Mouse (Mus musculus) megakaryocyte, embryonic 14.5 days (primary cell): ENCODE measurements around the gene Gm28042. TPM values are rescaled to one million over a fixed set of nuclear protein-coding genes. Genes with fewer than 3 reads are reported as not detected.

Experiments used
- H3K27me3 ChIP-seq: replicated peaks from 2 replicates; pipeline ENCODE3; 2012; ENCODE audit warnings: inconsistent platforms
- H3K36me3 ChIP-seq: replicated peaks from 2 replicates; pipeline ENCODE3; 2012; ENCODE audit warnings: low read length, inconsistent platforms, mixed read lengths
- H3K4me1 ChIP-seq: 2 replicates; pipeline ENCODE4 v1.6.1; 2012; ENCODE audit warnings: inconsistent platforms
- H3K4me3 ChIP-seq: replicated peaks from 2 replicates; pipeline ENCODE3; 2012; ENCODE audit warnings: moderate library complexity, mild to moderate bottlenecking, inconsistent platforms
- H3K9me3 ChIP-seq: 2 replicates; pipeline ENCODE4 v1.6.1; 2012; ENCODE audit warnings: inconsistent platforms
- FLI1 ChIP-seq: IDR thresholded peaks from 2 replicates; pipeline ENCODE4 v1.6.1; 2012; ENCODE audit warnings: low read length, inconsistent platforms, mixed read lengths
- GATA1 ChIP-seq: IDR thresholded peaks from 3 replicates; pipeline ENCODE4 v1.6.1; 2012; ENCODE audit warnings: mixed read lengths, low read length, inconsistent platforms, borderline replicate concordance
- polyA plus RNA-seq: library from polyadenylated mRNA; stranded (reverse); fragments of >175 nt; gene quantifications from 2 replicates; pipeline ENCODE4 v1.2.3, GENCODE M21; 2012; ENCODE audit warnings: low replicate concordance; ENCODE audit not compliant: insufficient read depth

Gm28042 gene
- polyA plus RNA-seq, 1 experiment: 0.16 TPM

DNA sequence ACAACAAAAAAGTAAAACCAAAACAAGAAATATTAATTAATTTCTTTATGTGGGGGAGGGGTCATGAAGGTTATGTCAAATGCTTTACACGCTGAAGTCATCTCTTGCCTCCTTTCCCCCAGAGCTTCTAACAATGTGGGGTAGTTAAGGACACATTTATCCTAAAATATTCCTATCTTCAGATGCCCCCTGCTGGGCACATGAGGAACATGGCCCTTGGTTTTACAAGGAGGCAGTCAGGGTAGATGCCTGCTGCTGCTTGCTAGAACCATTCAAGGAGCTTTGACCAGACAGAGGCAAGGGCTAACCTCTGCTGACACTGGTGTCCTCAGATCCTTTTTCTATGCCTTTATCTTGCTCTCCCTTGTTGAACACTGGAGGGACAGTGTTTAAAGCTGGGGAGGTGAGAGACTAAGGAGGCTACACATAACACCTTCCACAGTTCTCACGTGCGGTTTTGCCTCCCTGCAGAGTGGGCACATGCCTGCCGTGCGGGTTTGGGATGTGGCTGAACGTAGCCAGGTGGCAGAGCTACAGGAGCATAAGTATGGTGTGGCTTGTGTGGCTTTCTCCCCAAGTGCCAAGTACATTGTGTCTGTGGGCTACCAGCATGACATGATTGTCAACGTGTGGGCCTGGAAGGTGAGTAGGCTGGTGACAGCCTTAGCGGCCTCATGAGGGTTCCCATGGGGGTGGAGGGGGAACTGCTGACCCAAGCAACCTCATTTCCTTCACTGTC lies 15.7 kb upstream of the Gm28042 start:
- peaks cover 37% of the 10 kb centered on the region for H3K4me1 ChIP-seq
- H3K4me3 ChIP-seq: no peak overlapping the region
- H3K9me3 ChIP-seq: no peaks in the 10 kb centered on the region
- peaks cover 35% of the 10 kb centered on the region for H3K36me3 ChIP-seq
- peaks cover 3% of the 10 kb centered on the region for H3K27me3 ChIP-seq
- TF ChIP-seq FLI1 (no peak), GATA1 (no peak)

- H3K36me3 ChIP-seq: peaks cover 48% of the 10 kb centered on the region
- TF ChIP-seq GATA1: no peak
- TF ChIP-seq FLI1: no peak
- H3K27me3 ChIP-seq: peaks cover 5% of the 10 kb centered on the region
- no peak overlapping the region for H3K4me3 ChIP-seq
- peaks cover 29% of the 10 kb centered on the region for H3K4me1 ChIP-seq
- H3K9me3 ChIP-seq: no peaks in the 10 kb centered on the region
Observed at GRCm38 (mm10) chr2:120012924-120013323, 14.4 kb upstream of the Gm28042 start.

- TF ChIP-seq FLI1: no peak
- no peak for TF ChIP-seq GATA1
- no peaks in the 10 kb centered on the region for H3K9me3 ChIP-seq
- peaks cover 58% of the 10 kb centered on the region for H3K36me3 ChIP-seq
- H3K27me3 ChIP-seq: peaks cover 7% of the 10 kb centered on the region
- H3K4me3 ChIP-seq: no peak overlapping the region
- H3K4me1 ChIP-seq: peaks cover 24% of the 10 kb centered on the region
Observed at GRCm38 (mm10) chr2:120013831-120014486, 13.3 kb upstream of the Gm28042 start.

- Histone ChIP-seq H3K9me3 (no peaks in the 10 kb centered on the region), H3K27me3 (peaks cover 10% of the 10 kb centered on the region), H3K4me1 (peaks cover 31% of the 10 kb centered on the region), H3K4me3 (no peak overlapping the region), H3K36me3 (peaks cover 73% of the 10 kb centered on the region)
- TF ChIP-seq FLI1 (no peak), GATA1 (no peak)
Observed at GRCm38 (mm10) chr2:120015882-120016281, 11.4 kb upstream of the Gm28042 start.

DNA sequence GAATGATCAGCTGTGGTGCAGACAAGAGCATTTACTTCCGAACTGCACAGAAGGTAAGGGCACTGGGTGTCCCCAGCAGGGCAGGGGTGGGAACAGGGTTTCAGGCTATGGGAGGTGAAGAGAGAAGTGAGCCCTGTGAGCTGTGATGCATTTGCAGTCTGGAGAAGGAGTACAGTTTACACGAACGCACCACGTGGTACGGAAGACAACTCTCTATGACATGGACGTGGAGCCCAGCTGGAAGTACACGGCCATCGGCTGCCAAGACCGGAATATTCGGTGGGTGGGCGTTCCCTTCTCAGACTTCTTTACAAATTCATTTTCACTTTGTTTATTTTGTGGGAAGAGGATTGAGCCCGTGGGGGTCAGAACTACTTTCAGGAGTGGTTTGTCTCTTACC lies 9.7 kb upstream of the Gm28042 start:
- TF ChIP-seq GATA1: no peak
- TF ChIP-seq FLI1: no peak
- Histone ChIP-seq H3K9me3 (no peaks in the 10 kb centered on the region), H3K4me3 (no peak overlapping the region), H3K4me1 (peaks cover 31% of the 10 kb centered on the region), H3K36me3 (peaks cover 88% of the 10 kb centered on the region), H3K27me3 (peaks cover 10% of the 10 kb centered on the region)

GRCm38 (mm10) chr2:120024337-120024736 lies 3.0 kb upstream of the Gm28042 start:
- no peak overlapping the region for H3K4me3 ChIP-seq
- no peaks in the 10 kb centered on the region for H3K9me3 ChIP-seq
- H3K4me1 ChIP-seq: peaks cover 25% of the 10 kb centered on the region
- no peaks in the 10 kb centered on the region for H3K27me3 ChIP-seq
- TF ChIP-seq GATA1 (no peak), FLI1 (no peak)
- H3K36me3 ChIP-seq: peaks cover 66% of the 10 kb centered on the region

- peaks cover 27% of the 10 kb centered on the region for H3K4me1 ChIP-seq
- no peaks in the 10 kb centered on the region for H3K9me3 ChIP-seq
- peaks cover 42% of the 10 kb centered on the region for H3K36me3 ChIP-seq
- peaks cover 7% of the 10 kb centered on the region for H3K27me3 ChIP-seq
- peak overlapping the region; percentile 93 for H3K4me3 ChIP-seq
- TF ChIP-seq FLI1: no peak
- TF ChIP-seq GATA1: no peak
Observed at GRCm38 (mm10) chr2:120027950-120028331, 648 bp downstream of the Gm28042 start.

DNA sequence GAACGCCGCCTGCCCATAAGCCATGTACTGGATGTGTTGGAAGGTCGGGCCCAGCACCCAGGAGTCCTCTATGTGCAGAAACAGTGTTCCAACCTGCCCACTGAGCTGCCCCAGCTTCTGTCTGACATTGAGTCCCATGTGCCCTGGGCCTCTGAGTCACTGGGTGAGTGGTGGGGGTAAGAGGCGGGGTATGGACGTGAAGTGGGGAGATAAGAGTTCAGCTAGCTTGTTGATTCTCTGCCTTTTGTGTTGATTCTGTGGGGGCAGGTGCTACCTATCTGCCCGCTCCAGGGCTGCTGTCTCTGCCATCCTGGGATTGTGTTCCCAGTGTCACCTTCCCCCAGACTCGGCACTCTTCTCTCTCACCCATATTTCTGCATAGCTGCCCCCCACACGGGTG lies 3.1 kb downstream of the Gm28042 start:
- Histone ChIP-seq H3K4me1 (peaks cover 27% of the 10 kb centered on the region), H3K9me3 (no peaks in the 10 kb centered on the region), H3K36me3 (peaks cover 18% of the 10 kb centered on the region), H3K27me3 (peaks cover 25% of the 10 kb centered on the region), H3K4me3 (no peak overlapping the region)
- TF ChIP-seq GATA1: no peak
- no peak for TF ChIP-seq FLI1

- no peak for TF ChIP-seq GATA1
- TF ChIP-seq FLI1: no peak
- Histone ChIP-seq H3K27me3 (peaks cover 37% of the 10 kb centered on the region), H3K9me3 (no peaks in the 10 kb centered on the region), H3K36me3 (peaks cover 11% of the 10 kb centered on the region), H3K4me3 (no peak within 1 kb of the TSS), H3K4me1 (peaks cover 19% of the 10 kb centered on the region)
Observed at GRCm38 (mm10) chr2:120032726-120033467, 5.6 kb downstream of the Gm28042 start, which contains the start of gene Pla2g4b. Pla2g4b (plus strand) TSS chr2:120033417.
